Mouse (Mus musculus) heart, adult 2 months (tissue): ENCODE measurements around the gene Tmem207.

ENCODE experiments used
- CTCF ChIP-seq: fragments of 200-600 bp; IDR thresholded peaks from 2 replicates; pipeline ENCODE4 v1.8.1; 2022; ENCODE audit warnings: antibody characterized with exemption, mild to moderate bottlenecking, moderate library complexity
- EP300 ChIP-seq: fragments of 200-500 bp; IDR thresholded peaks from 2 replicates; pipeline ENCODE4 v1.6.1; 2011; ENCODE audit warnings: low read depth, low read length, control low read depth; ENCODE audit not compliant: insufficient read depth
- POLR2A ChIP-seq: fragments of 200-500 bp; IDR thresholded peaks from 2 replicates; pipeline ENCODE4 v1.6.1; 2011; ENCODE audit warnings: mild to moderate bottlenecking, low read depth, low read length, control low read depth; ENCODE audit not compliant: insufficient read depth

GRCm38 (mm10) chr16:26569387-26569978 lies 42.9 kb upstream of the Tmem207 start:
- TF ChIP-seq POLR2A = no peak
- TF ChIP-seq CTCF = no peak
- no peak for TF ChIP-seq EP300
